Mouse (Mus musculus): ENCODE measurements at regions not wholly inside any gene's neighbourhood (a gene's known extent, or its start where the extent isn't known, plus 50 kb on each side); places are given as distances from the start of the nearest gene placed in this dataset.

DNA sequence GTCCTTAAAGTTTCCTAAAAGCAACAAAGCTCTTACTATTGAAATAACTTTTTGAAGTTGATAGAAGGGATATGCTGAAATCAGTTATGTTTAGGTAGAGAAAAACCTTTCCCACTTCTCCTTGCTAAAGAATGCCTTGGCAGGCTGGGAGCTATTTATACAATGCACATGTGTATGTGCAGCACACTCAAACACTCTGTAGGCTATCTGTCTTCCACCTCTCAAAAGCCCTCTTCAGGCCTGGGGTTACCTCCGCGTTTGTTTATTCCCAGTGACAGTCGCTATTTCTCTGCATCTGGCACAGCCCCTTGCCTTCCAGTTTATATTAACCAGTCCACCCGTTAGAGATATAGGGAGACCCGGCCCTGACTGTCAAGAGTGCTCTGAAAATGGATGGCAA is 66.3 kb upstream of the Lnx1 start:
- DNase-seq, result no peak

DNA sequence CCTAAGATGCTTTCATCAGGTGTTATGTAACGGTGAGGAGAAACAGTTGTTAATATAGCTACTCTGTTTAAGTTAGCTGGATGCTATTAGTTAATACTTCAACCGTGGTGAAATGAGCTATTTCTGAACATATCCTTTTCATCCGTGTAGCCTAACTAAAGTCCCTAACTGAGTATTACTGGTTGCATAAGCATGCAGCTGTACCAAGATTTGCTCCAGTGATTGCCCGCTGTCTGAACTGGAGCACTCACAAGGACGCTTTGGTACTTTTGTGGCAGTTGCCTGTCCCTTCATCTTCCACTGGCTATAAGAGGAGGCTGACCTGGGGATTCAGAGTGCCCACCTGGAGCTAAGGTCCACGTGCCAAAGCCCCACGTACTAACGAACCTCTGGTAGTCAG is 65.3 kb upstream of the Lnx1 start:
- DNase-seq, result no peak

DNA sequence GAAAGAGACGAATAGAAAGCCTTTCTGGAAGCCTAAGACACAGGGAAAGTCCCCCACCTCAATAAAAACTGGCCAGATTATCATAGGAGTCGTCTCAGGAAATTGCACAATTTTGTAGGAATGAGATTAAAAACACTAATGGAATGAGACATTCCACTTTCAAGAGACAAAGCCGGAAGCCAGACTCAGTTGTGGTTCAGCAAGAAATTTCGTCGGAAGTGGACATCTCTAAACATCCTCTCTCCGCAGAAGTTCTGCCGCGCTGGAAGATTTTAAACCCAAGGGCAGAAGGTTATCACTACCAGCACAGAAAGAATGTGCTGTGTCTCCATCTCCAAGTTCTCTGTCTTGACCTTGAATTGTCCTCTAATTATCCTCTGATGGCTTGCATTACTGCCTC is 63.5 kb upstream of the Lnx1 start:
- no peak for DNase-seq

DNA sequence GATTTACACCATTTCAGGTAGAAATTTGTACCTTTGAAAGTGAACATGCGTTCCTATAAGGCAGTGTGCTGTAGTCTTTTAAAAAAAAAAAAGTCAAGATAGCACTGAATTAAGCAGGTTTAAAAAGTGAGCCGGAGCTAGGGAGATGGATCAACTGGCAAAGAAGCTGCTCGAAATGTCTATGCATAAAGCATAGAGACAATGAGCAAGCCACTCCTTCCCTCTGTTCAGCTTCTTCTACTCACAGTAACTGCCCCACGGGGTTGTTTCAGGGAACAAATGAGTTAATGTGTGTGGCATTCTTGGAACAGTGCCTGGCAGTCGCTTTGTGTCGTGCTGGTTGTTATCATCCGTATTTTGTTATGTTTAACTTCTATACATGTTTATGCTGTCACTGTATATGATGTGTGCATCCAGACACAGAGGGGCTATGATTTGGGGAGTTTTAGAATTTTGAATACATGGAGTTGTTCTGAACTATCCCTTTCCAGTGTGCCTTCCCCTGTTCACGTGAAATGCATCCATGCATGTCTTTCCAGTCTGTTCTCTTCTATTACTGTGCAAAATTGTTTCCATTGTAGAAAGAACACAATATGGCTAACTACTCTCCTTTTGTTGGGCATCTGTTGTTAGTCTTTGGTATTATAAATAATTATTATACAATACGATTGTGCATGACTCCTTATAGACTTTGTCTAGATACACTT is 62.5 kb upstream of the Lnx1 start:
- no peak for DNase-seq

DNA sequence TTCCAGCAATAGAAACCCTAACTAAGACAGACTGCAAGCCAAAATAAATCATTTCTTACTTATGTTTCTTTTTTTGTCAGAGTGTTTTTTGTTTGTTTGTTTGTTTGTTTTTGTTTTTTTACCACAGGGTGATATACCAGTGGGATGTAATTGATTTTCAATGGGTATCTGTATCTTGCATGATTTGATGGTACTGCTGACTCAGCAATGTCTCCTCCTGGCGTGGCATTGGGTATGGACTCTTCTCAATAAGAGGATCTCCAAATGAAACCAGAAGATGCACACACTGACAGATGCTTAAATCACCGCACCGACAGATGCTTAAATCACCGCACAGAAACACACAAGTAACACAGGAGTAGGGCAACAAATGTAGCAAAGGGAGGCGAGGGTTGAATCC is 54.8 kb upstream of the Lnx1 start:
- DNase-seq, result no peak

DNA sequence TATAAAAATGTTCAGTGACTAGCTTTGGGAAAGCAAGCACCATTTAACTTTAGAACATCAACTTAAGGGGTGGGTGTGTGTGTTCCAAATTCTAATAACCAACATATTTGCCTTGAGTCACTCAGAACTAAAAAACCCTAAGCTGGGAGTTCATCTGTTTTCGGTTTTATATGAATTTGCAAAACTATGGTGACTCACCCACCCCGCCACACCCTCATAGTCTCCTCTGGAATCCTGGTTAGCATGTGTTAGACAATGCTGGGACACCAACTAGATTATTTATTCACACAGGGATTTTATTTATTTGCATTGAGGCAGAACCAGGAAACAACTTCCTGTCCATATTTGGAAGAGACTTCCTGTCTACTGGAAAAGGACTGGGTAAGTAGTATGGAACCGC is 50.2 kb upstream of the Lnx1 start:
- DNase-seq, result no peak
